Mouse (Mus musculus) bone marrow, adult 2 months (tissue): ENCODE measurements around the gene Cyb5r3.

Source experiments
- CTCF ChIP-seq: fragments of 200-500 bp; IDR thresholded peaks from 2 replicates; pipeline ENCODE4 v1.5.1; 2011; ENCODE audit warnings: low read length, control low read depth; ENCODE audit not compliant: control insufficient read depth, insufficient read depth
- POLR2A ChIP-seq: fragments of 200-500 bp; IDR thresholded peaks from 2 replicates; pipeline ENCODE4 v1.6.1; 2011; ENCODE audit warnings: low read depth, mild to moderate bottlenecking, control low read depth, low read length, borderline replicate concordance; ENCODE audit not compliant: control insufficient read depth

DNA sequence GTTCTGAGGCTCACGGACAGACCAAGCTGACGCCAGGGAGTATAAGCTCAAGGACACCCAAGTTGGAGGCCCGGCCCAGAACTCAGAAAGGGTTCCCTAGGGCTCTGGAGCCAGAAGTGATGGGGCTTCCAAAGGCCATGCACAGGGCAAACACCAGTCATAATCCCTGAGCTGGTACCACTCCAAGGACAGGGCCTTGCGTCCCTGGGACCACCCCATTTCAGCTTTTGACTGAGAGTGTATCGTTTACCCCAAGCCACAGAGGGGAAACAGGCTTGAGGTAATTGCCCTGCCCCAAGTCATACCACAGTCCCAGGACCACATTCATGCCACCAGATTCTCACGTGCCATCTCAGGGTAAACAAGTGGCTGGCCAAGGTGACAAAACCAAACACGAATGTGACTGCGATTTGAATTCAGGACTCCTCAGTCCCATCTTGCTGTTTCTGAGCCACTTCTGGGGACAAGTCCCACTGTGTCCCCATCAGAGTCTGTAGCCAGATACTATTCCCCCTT is 4.8 kb downstream of the Cyb5r3 start:
- TF ChIP-seq CTCF: no peak
- no peak for TF ChIP-seq POLR2A
